Mouse (Mus musculus) testis, adult 2 months (tissue): ENCODE data around the gene Setd1a. TPM values are rescaled to one million over a fixed set of nuclear protein-coding genes. Genes with fewer than 3 reads are reported as not detected.

Experiments
- H3K27ac ChIP-seq: fragments of 200-500 bp; 2 replicates; pipeline ENCODE4 v1.5.1; 2012; ENCODE audit warnings: low read depth, low read length; ENCODE audit not compliant: control insufficient read depth, insufficient read depth
- H3K27me3 ChIP-seq: fragments of 200-500 bp; 2 replicates; pipeline ENCODE4 v1.6.1; 2012; ENCODE audit warnings: mild to moderate bottlenecking, low read length, moderate library complexity; ENCODE audit not compliant: control insufficient read depth, insufficient read depth
- H3K36me3 ChIP-seq: fragments of 200-500 bp; 2 replicates; pipeline ENCODE4 v1.6.1; 2012; ENCODE audit warnings: mild to moderate bottlenecking, low read length; ENCODE audit not compliant: control insufficient read depth, insufficient read depth
- H3K4me1 ChIP-seq: fragments of 200-500 bp; 2 replicates; pipeline ENCODE4 v1.6.1; 2012; ENCODE audit warnings: low read length; ENCODE audit not compliant: control insufficient read depth, insufficient read depth
- H3K4me3 ChIP-seq: fragments of 200-500 bp; 2 replicates; pipeline ENCODE4 v1.5.1; 2012; ENCODE audit warnings: low read depth, mild to moderate bottlenecking, low read length, moderate library complexity, mixed read lengths; ENCODE audit not compliant: control insufficient read depth
- CTCF ChIP-seq: fragments of 200-500 bp; IDR thresholded peaks from 2 replicates; pipeline ENCODE4 v1.5.1; 2012; ENCODE audit warnings: low read depth, mild to moderate bottlenecking, inconsistent platforms, low read length, moderate library complexity; ENCODE audit not compliant: control insufficient read depth, insufficient read depth, insufficient replicate concordance
- POLR2A ChIP-seq: fragments of 200-500 bp; IDR thresholded peaks from 2 replicates; pipeline ENCODE4 v1.6.1; 2012; ENCODE audit warnings: low read depth, mild to moderate bottlenecking, inconsistent platforms, low read length, moderate library complexity; ENCODE audit not compliant: control insufficient read depth
- polyA plus RNA-seq: library from polyadenylated mRNA; depleted of rRNA; stranded (reverse); fragments of >200 nt; gene quantifications from 2 replicates; pipeline ENCODE4 v1.2.3, GENCODE M21; 2012

Gene Setd1a
- polyA plus RNA-seq, 1 experiment = 18.2 TPM

- H3K36me3 ChIP-seq = no peaks in the 10 kb centered on the region; the same call in 1 of the 2 replicates
- no peak overlapping the region for H3K27ac ChIP-seq
- no peaks in the 10 kb centered on the region for H3K4me1 ChIP-seq
- no peaks in the 10 kb centered on the region for H3K27me3 ChIP-seq
- no peak overlapping the region for H3K4me3 ChIP-seq
- TF ChIP-seq POLR2A = no peak
These were observed 25.8 kb downstream of the Setd1a start for GRCm38 (mm10) chr7:127802313-127802712.

GRCm38 (mm10) chr7:127808821-127809220 is 32.4 kb downstream of the Setd1a start:
- Histone ChIP-seq H3K4me1 (no peaks in the 10 kb centered on the region; the same call in 1 of the 2 replicates), H3K4me3 (no peak overlapping the region), H3K27me3 (no peaks in the 10 kb centered on the region), H3K36me3 (no peaks in the 10 kb centered on the region), H3K27ac (no peak overlapping the region)
- TF ChIP-seq CTCF = no peak
- TF ChIP-seq POLR2A = no peak

DNA sequence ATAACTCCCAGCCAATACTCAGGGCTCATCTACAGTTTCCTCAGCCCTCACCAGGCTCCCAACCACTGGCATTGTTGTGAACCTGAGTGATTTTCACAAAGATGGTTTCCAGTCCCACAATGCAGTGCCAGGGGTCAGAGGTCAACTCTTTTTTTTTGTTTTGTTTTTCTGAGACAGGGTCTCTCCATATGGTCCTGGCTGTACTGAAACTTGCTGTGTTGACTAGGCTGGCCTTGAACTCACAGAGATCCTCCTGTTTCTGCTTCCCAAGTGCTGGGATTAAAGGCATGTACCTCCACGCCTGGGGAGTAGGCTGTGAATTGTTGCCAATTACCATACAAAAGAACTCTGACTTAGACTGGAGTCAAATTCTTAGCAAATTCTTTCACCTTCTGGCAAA is 33.4 kb downstream of the Setd1a start:
- Histone ChIP-seq H3K36me3 (no peaks in the 10 kb centered on the region), H3K4me3 (no peak overlapping the region), H3K27ac (no peak overlapping the region), H3K27me3 (no peaks in the 10 kb centered on the region), H3K4me1 (peaks cover 2% of the 10 kb centered on the region; the same call in 1 of the 2 replicates)
- TF ChIP-seq CTCF (no peak), POLR2A (no peak)

DNA sequence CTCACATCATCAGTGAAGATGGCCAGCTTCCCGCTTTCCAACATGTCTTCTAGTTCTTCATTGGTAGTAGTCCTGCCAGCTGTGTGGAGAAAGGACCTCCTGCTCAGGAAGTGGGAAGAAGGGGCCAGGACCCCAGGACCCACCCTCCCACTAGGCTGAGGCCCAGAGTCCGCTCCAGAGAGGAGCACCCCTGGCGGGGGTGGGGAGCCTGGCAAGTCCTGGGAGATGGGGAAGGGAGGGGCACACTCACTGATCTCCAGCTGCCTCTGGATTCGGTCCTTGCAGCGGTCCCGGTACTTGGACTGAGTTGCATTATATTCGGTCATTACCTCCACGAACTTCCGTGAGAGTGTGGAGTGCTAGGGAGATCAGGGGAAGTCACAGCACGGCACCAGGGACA is 34.2 kb downstream of the Setd1a start:
- H3K4me3 ChIP-seq = no peak overlapping the region
- no peak overlapping the region for H3K27ac ChIP-seq
- H3K27me3 ChIP-seq = no peaks in the 10 kb centered on the region
- peaks cover 2% of the 10 kb centered on the region; the same call in 1 of the 2 replicates for H3K4me1 ChIP-seq
- no peaks in the 10 kb centered on the region for H3K36me3 ChIP-seq
- TF ChIP-seq CTCF = no peak
- TF ChIP-seq POLR2A = no peak

GRCm38 (mm10) chr7:127811240-127811639 is 34.8 kb downstream of the Setd1a start:
- peaks cover 2% of the 10 kb centered on the region; the same call in 1 of the 2 replicates for H3K4me1 ChIP-seq
- no peak for TF ChIP-seq CTCF
- TF ChIP-seq POLR2A = no peak
- H3K27ac ChIP-seq = no peak overlapping the region
- no peaks in the 10 kb centered on the region for H3K36me3 ChIP-seq
- H3K27me3 ChIP-seq = no peaks in the 10 kb centered on the region
- no peak overlapping the region for H3K4me3 ChIP-seq

DNA sequence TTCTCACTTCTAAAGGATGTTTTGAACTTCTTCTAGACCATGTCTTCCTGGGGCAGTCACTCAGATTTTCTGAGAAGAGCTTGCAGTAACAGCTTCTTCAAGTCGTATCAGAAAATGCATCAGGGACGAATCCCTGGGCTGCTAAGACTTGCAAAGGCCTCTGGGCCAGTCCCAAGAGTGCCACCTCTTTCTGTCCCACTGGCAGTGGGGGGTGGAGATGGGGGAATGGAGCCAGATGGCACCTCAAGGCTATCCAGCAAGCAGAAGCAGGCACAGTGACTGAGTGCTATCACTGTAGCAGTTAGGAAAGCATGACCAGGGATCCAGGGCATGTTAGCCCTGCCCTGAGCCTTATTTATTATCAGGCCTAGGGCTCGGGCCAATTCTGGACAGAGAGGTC is 35.8 kb downstream of the Setd1a start:
- no peak overlapping the region for H3K4me3 ChIP-seq
- no peaks in the 10 kb centered on the region for H3K27me3 ChIP-seq
- H3K27ac ChIP-seq = no peak overlapping the region; the same call in 1 of the 2 replicates
- peaks cover 2% of the 10 kb centered on the region; the same call in 1 of the 2 replicates for H3K4me1 ChIP-seq
- H3K36me3 ChIP-seq = no peaks in the 10 kb centered on the region
- TF ChIP-seq CTCF (no peak), POLR2A (no peak)

DNA sequence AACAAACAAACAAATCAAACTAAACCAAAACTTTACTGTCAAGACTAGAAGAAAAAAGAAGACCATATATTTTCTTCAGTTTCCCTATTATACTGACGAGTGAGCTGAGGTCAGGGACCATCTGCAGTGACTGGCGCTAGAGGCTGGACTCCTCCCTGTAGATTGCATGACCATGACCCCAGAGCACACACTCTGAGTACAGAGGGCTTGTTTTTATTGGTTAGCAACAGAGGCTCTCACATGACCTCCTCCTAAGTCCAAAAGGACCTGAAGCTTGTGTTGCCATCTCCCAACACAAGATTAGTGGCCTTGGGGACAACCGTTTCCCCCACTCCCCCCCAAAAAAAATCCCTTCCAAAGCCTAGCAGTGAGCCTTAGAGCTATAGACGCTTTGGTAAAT is 37.4 kb downstream of the Setd1a start:
- H3K36me3 ChIP-seq = no peaks in the 10 kb centered on the region

GRCm38 (mm10) chr7:127814241-127814921 is 37.9 kb downstream of the Setd1a start:
- H3K27ac ChIP-seq = peak overlapping the region; percentile 73
- H3K36me3 ChIP-seq = no peaks in the 10 kb centered on the region
- no peak overlapping the region for H3K4me3 ChIP-seq
- H3K27me3 ChIP-seq = no peaks in the 10 kb centered on the region
- peaks cover 2% of the 10 kb centered on the region; the same call in 1 of the 2 replicates for H3K4me1 ChIP-seq
- no peak for TF ChIP-seq POLR2A
- TF ChIP-seq CTCF = no peak

More for the DNA sequence above, 37.4 kb downstream of the Setd1a start:
- TF ChIP-seq POLR2A (no peak), CTCF (no peak)
- peaks cover 2% of the 10 kb centered on the region; the same call in 1 of the 2 replicates for H3K4me1 ChIP-seq
- H3K27me3 ChIP-seq = no peaks in the 10 kb centered on the region
- H3K27ac ChIP-seq = peak overlapping the region; percentile 73
- H3K4me3 ChIP-seq = no peak overlapping the region
